Mouse (Mus musculus) MEL (cell line): ENCODE results near the gene Oscar. TPM values are rescaled to one million over a fixed set of nuclear protein-coding genes. Genes with fewer than 3 reads are reported as not detected.

ENCODE experiments used
- DNase-seq: peaks from one replicate; pipeline ENCODE4 v3.0.0; 2011; ENCODE audit warnings: low read depth, low spot score
- H3K27ac ChIP-seq: 2 replicates; pipeline ENCODE4 v1.5.1; 2012; ENCODE audit warnings: low read depth, mild to moderate bottlenecking, control low read depth, low read length, moderate library complexity; ENCODE audit not compliant: control insufficient read depth
- H3K27me3 ChIP-seq, 2 experiments: fragments of 150-350 bp in 1 of 2; sonication (generic) in 1 of 2; 2 replicates each; pipeline ENCODE4 v1.6.1; 2012; ENCODE audit warnings: low read length in 2 of 2, mild to moderate bottlenecking in 2 of 2, improper control_type of control experiment in 1 of 2, moderate library complexity in 1 of 2; ENCODE audit not compliant: insufficient read depth in 2 of 2, control insufficient read depth in 1 of 2
- H3K36me3 ChIP-seq, 2 experiments: 2 replicates each; pipeline ENCODE4 v1.6.1; 2012 to 2014; ENCODE audit warnings: low read length in 2 of 2, improper control_type of control experiment in 1 of 2, inconsistent platforms in 1 of 2, mild to moderate bottlenecking in 1 of 2; ENCODE audit not compliant: insufficient read depth in 2 of 2, control insufficient read depth in 1 of 2
- H3K4me1 ChIP-seq, 2 experiments: fragments of 150-350 bp in 1 of 2; sonication (generic) in 1 of 2; 2 replicates each; pipeline ENCODE4 v1.6.1; 2012; ENCODE audit warnings: low read length in 2 of 2, improper control_type of control experiment in 1 of 2, mild to moderate bottlenecking in 1 of 2; ENCODE audit not compliant: insufficient read depth in 2 of 2, control insufficient read depth in 1 of 2
- H3K4me3 ChIP-seq, 2 experiments: fragments of 150-350 bp in 1 of 2; sonication (generic) in 1 of 2; 2 replicates each; pipeline ENCODE4 v1.5.1; 2012; ENCODE audit warnings: low read depth in 2 of 2, low read length in 2 of 2, mild to moderate bottlenecking in 2 of 2, moderate library complexity in 2 of 2, control low read depth in 1 of 2, improper control_type of control experiment in 1 of 2; ENCODE audit not compliant: control insufficient read depth in 1 of 2, insufficient read depth in 1 of 2
- H3K79me2 ChIP-seq: 2 replicates; pipeline ENCODE4 v1.6.1; 2012; ENCODE audit warnings: mild to moderate bottlenecking, low read length, moderate library complexity; ENCODE audit not compliant: control insufficient read depth, poor library complexity, insufficient read depth
- H3K9ac ChIP-seq: 2 replicates; pipeline ENCODE4 v1.6.1; 2012; ENCODE audit warnings: low read depth, mild to moderate bottlenecking, control low read depth, low read length, moderate library complexity; ENCODE audit not compliant: control insufficient read depth, poor library complexity, severe bottlenecking
- H3K9me3 ChIP-seq: fragments of 150-350 bp; sonication (generic); replicated peaks from 2 replicates; pipeline ENCODE4 v1.6.1; 2012; ENCODE audit warnings: mild to moderate bottlenecking, low read length, improper control_type of control experiment, moderate library complexity; ENCODE audit not compliant: insufficient read depth
- BHLHE40 ChIP-seq: IDR thresholded peaks from 2 replicates; pipeline ENCODE4 v1.6.1; 2012; ENCODE audit warnings: low read depth, mild to moderate bottlenecking, inconsistent platforms, low read length, improper control_type of control experiment, borderline replicate concordance
- CHD1 ChIP-seq: IDR thresholded peaks from 2 replicates; pipeline ENCODE4 v1.6.1; 2012; ENCODE audit warnings: low read depth, mild to moderate bottlenecking, inconsistent platforms, low read length, improper control_type of control experiment
- CTCF ChIP-seq, 3 experiments: IDR thresholded peaks in 2 of 3; conservative IDR thresholded peaks in 1 of 3; 2 replicates each; pipeline ENCODE4 v1.5.1; 2011 to 2012; ENCODE audit warnings: low read length in 3 of 3, low read depth in 2 of 3, mild to moderate bottlenecking in 2 of 3, improper control_type of control experiment in 1 of 3, inconsistent platforms in 1 of 3, mixed read lengths in 1 of 3, moderate library complexity in 1 of 3; ENCODE audit not compliant: control insufficient read depth in 1 of 3, insufficient read depth in 1 of 3, poor library complexity in 1 of 3, severe bottlenecking in 1 of 3
- E2F4 ChIP-seq: IDR thresholded peaks from 2 replicates; pipeline ENCODE4 v1.6.1; 2011; ENCODE audit warnings: low read depth, low read length, improper control_type of control experiment, borderline replicate concordance
- ELF1 ChIP-seq: IDR thresholded peaks from 2 replicates; pipeline ENCODE4 v1.6.1; 2014; ENCODE audit warnings: low read depth, mild to moderate bottlenecking, inconsistent platforms, low read length, improper control_type of control experiment, moderate library complexity
- EP300 ChIP-seq, 2 experiments: IDR thresholded peaks; 2 replicates each; pipeline ENCODE4 v1.6.1; 2011; ENCODE audit warnings: improper control_type of control experiment in 2 of 2, low read length in 2 of 2, low read depth in 1 of 2, mild to moderate bottlenecking in 1 of 2
- ETS1 ChIP-seq: IDR thresholded peaks from 2 replicates; pipeline ENCODE4 v1.6.1; 2012; ENCODE audit warnings: low read depth, mild to moderate bottlenecking, inconsistent platforms, low read length, improper control_type of control experiment, moderate library complexity
- GABPA ChIP-seq: IDR thresholded peaks from 2 replicates; pipeline ENCODE4 v1.6.1; 2012; ENCODE audit warnings: low read depth, mild to moderate bottlenecking, inconsistent platforms, low read length, improper control_type of control experiment, moderate library complexity
- GATA1 ChIP-seq: IDR thresholded peaks from 2 replicates; pipeline ENCODE4 v1.6.1; 2011; ENCODE audit warnings: low read depth, low read length, improper control_type of control experiment
- HCFC1 ChIP-seq: IDR thresholded peaks from 2 replicates; pipeline ENCODE4 v1.6.1; 2012; ENCODE audit warnings: low read depth, mild to moderate bottlenecking, inconsistent platforms, low read length, improper control_type of control experiment, moderate library complexity
- KAT2A ChIP-seq: conservative IDR thresholded peaks from 2 replicates; pipeline ENCODE4 v1.6.1; 2012; ENCODE audit warnings: low read depth, low read length, improper control_type of control experiment, inconsistent platforms
- MAX ChIP-seq: IDR thresholded peaks from 2 replicates; pipeline ENCODE4 v1.6.1; 2011; ENCODE audit warnings: low read length, improper control_type of control experiment
- MAZ ChIP-seq: IDR thresholded peaks from 2 replicates; pipeline ENCODE4 v1.6.1; 2012; ENCODE audit warnings: low read depth, mild to moderate bottlenecking, inconsistent platforms, low read length, improper control_type of control experiment
- MXI1 ChIP-seq: IDR thresholded peaks from 2 replicates; pipeline ENCODE4 v1.6.1; 2011; ENCODE audit warnings: mild to moderate bottlenecking, low read depth, low read length, improper control_type of control experiment
- MYC ChIP-seq: IDR thresholded peaks from 2 replicates; pipeline ENCODE4 v1.6.1; 2011; ENCODE audit warnings: low read depth, mild to moderate bottlenecking, low read length, improper control_type of control experiment, moderate library complexity
- NRF1 ChIP-seq: IDR thresholded peaks from 2 replicates; pipeline ENCODE4 v1.6.1; 2014; ENCODE audit warnings: low read depth, mild to moderate bottlenecking, inconsistent platforms, low read length, improper control_type of control experiment, moderate library complexity; ENCODE audit not compliant: poor library complexity, insufficient read depth, severe bottlenecking
- POLR2AphosphoS2 ChIP-seq: IDR thresholded peaks from 2 replicates; pipeline ENCODE4 v1.6.1; 2011; ENCODE audit warnings: low read length, improper control_type of control experiment
- POLR2AphosphoS5 ChIP-seq: IDR thresholded peaks from 2 replicates; pipeline ENCODE4 v1.6.1; 2012; ENCODE audit warnings: low read depth, borderline replicate concordance, mild to moderate bottlenecking, inconsistent platforms, low read length, moderate library complexity, mixed read lengths
- RAD21 ChIP-seq: IDR thresholded peaks from 2 replicates; pipeline ENCODE4 v1.6.1; 2011; ENCODE audit warnings: mild to moderate bottlenecking, low read depth, low read length, improper control_type of control experiment
- RCOR1 ChIP-seq: IDR thresholded peaks from 2 replicates; pipeline ENCODE4 v1.6.1; 2012; ENCODE audit warnings: low read depth, mild to moderate bottlenecking, inconsistent platforms, low read length, improper control_type of control experiment
- SIN3A ChIP-seq: IDR thresholded peaks from 2 replicates; pipeline ENCODE4 v1.6.1; 2012; ENCODE audit warnings: low read length, improper control_type of control experiment, inconsistent platforms
- TAL1 ChIP-seq: IDR thresholded peaks from 2 replicates; pipeline ENCODE4 v1.6.1; 2012; ENCODE audit warnings: mild to moderate bottlenecking, inconsistent platforms, low read length, moderate library complexity, mixed read lengths
- TCF12 ChIP-seq: IDR thresholded peaks from 2 replicates; pipeline ENCODE4 v1.6.1; 2014; ENCODE audit warnings: low read depth, mild to moderate bottlenecking, inconsistent platforms, low read length, improper control_type of control experiment, moderate library complexity
- USF1 ChIP-seq: IDR thresholded peaks from 2 replicates; pipeline ENCODE4 v1.6.1; 2014; ENCODE audit warnings: low read depth, mild to moderate bottlenecking, inconsistent platforms, low read length, improper control_type of control experiment, moderate library complexity
- USF2 ChIP-seq, 2 experiments: IDR thresholded peaks; 2 replicates each; pipeline ENCODE4 v1.6.1; 2011 to 2012; ENCODE audit warnings: improper control_type of control experiment in 2 of 2, low read length in 2 of 2, borderline replicate concordance in 1 of 2, inconsistent platforms in 1 of 2, low read depth in 1 of 2, mild to moderate bottlenecking in 1 of 2; ENCODE audit not compliant: insufficient read depth in 1 of 2
- ZKSCAN1 ChIP-seq: IDR thresholded peaks from 2 replicates; pipeline ENCODE4 v1.6.1; 2012; ENCODE audit warnings: low read depth, mild to moderate bottlenecking, inconsistent platforms, low read length, improper control_type of control experiment, moderate library complexity
- ZMIZ1 ChIP-seq: IDR thresholded peaks from 2 replicates; pipeline ENCODE4 v1.6.1; 2012; ENCODE audit warnings: low read depth, mild to moderate bottlenecking, inconsistent platforms, low read length, improper control_type of control experiment, moderate library complexity
- polyA plus RNA-seq, 2 experiments: library from polyadenylated mRNA; stranded (reverse) in 1 of 2; unstranded in 1 of 2; fragments of >175 nt in 1 of 2; fragments of >200 nt in 1 of 2; gene quantifications; 2 replicates each; pipeline versions ENCODE4 v1.2.1 to v1.2.4; 2012; ENCODE audit warnings: low replicate concordance in 2 of 2, low read depth in 1 of 2; ENCODE audit not compliant: insufficient read length in 2 of 2, insufficient read depth in 1 of 2, missing spikeins in 1 of 2
- total RNA-seq: library from RNA; depleted of rRNA; stranded (reverse); fragments of 300-350 nt; gene quantifications from 2 replicates; pipeline ENCODE4 v1.2.3, GENCODE M21; 2012; rRNA removed

Oscar gene
- total RNA-seq = not detected in 2 replicates
- polyA plus RNA-seq = not detected

- Histone ChIP-seq H3K27ac (no peak within 1 kb of the TSS), H3K27me3 (no peaks in the 10 kb centered on the region), H3K79me2 (peaks cover 7% of the 10 kb centered on the region), H3K4me1 (peaks cover 2 to 21% of the 10 kb centered on the region in 2 experiments), H3K4me3 (peak within 1 kb of the TSS; percentile 46 to 85), H3K9me3 (no peaks in the 10 kb centered on the region), H3K9ac (peak within 1 kb of the TSS; percentile 33), H3K36me3 (peaks cover 2 to 9% of the 10 kb centered on the region in 2 experiments; a peak in 3 of 4 replicates)
- DNase-seq = no peak
- TF ChIP-seq ZKSCAN1 (no peak), USF2 (IDR thresholded peaks at IDR 0.05; ENCODE audit: borderline replicate concordance in 1 of 2, insufficient read depth in 1 of 2, low read depth in 1 of 2, low read length in 2 of 2) (no peak), CTCF (IDR thresholded peaks at IDR 0.05 in 2 of 3, conservative IDR thresholded peaks at IDR 0.05 in 1 of 3; ENCODE audit: control insufficient read depth in 1 of 3, insufficient read depth in 1 of 3, low read depth in 2 of 3, low read length in 3 of 3, poor library complexity in 1 of 3, severe bottlenecking in 1 of 3) (no peak), MYC (no peak), NRF1 (no peak), HCFC1 (no peak), POLR2AphosphoS2 (no peak), RCOR1 (no peak), MAZ (no peak), GATA1 (no peak), EP300 (IDR thresholded peaks at IDR 0.05; ENCODE audit: low read depth in 1 of 2, low read length in 2 of 2) (no peak), ETS1 (no peak), GABPA (no peak), CHD1 (no peak), USF1 (no peak), E2F4 (no peak)
Observed at GRCm38 (mm10) chr7:3616057-3616388, at the start of gene Oscar. Gene Oscar (minus strand): TSS chr7:3616157.

- no peaks in the 10 kb centered on the region for H3K9me3 ChIP-seq
- peaks cover 14% of the 10 kb centered on the region for H3K79me2 ChIP-seq
- H3K4me3 ChIP-seq = peak within 1 kb of the TSS; percentile 71 to 97
- H3K9ac ChIP-seq = peak within 1 kb of the TSS; percentile 78
- peaks cover 0 to 8% of the 10 kb centered on the region in 2 experiments; a peak in 2 of 4 replicates for H3K4me1 ChIP-seq
- DNase-seq = peak; percentile 99
- peaks cover 1 to 6% of the 10 kb centered on the region in 2 experiments; a peak in 3 of 4 replicates for H3K36me3 ChIP-seq
- peak within 1 kb of the TSS; percentile 86 for H3K27ac ChIP-seq
- H3K27me3 ChIP-seq = no peaks in the 10 kb centered on the region
- TF ChIP-seq POLR2AphosphoS5 = no peak
- peak; percentile 66 for TF ChIP-seq SIN3A
- TF ChIP-seq BHLHE40 = no peak
- TF ChIP-seq MAZ = no peak; the same call in 1 of the 2 replicates
- TF ChIP-seq GATA1 = 0 out of 2 replicates have a peak, but pooled peaks have one; percentile 1
- peak; percentile 10 for TF ChIP-seq TCF12
- no peak for TF ChIP-seq CTCF (IDR thresholded peaks at IDR 0.05 in 2 of 3, conservative IDR thresholded peaks at IDR 0.05 in 1 of 3; ENCODE audit: control insufficient read depth in 1 of 3, insufficient read depth in 1 of 3, low read depth in 2 of 3, low read length in 3 of 3, poor library complexity in 1 of 3, severe bottlenecking in 1 of 3)
- TF ChIP-seq ZMIZ1 = peak; percentile 84
- TF ChIP-seq ELF1 = peak; percentile 36; the same call in 1 of the 2 replicates
- TF ChIP-seq KAT2A = no peak
- no peak for TF ChIP-seq RCOR1
- peak; percentile 80 for TF ChIP-seq MXI1
- no peak for TF ChIP-seq USF1
- peak; percentile 67 for TF ChIP-seq MAX
- TF ChIP-seq TAL1 = peak; percentile 20; the same call in 1 of the 2 replicates
- TF ChIP-seq GABPA = no peak
- TF ChIP-seq CHD1 = no peak
- TF ChIP-seq RAD21 = no peak
Observed at GRCm38 (mm10) chr7:3665215-3666114, 49.5 kb upstream of the Oscar start, which contains the start of gene Leng1. Gene Leng1 (minus strand): TSS chr7:3665840.
